Mouse (Mus musculus) macrophage (primary cell): Measurements from ENCODE around the gene Tbc1d2. TPM values are rescaled to one million over a fixed set of nuclear protein-coding genes. Genes with fewer than 3 reads are reported as not detected.

Experiments used
- polyA plus RNA-seq: library from polyadenylated mRNA; stranded (reverse); fragments of 250-400 nt; gene quantifications from 3 replicates; pipeline ENCODE4 v1.2.4, GENCODE M21; 2018; ENCODE audit warnings: inconsistent platforms

Tbc1d2 gene
- polyA plus RNA-seq, 1 experiment from 2014 or later, result 8.8 TPM

Other genes starting within 250 kb of the Tbc1d2 start
- not detected in 3 replicates for gene Hemgn, start 236.7 kb downstream of the Tbc1d2 start, polyA plus RNA-seq
- gene Anp32b, start 199.3 kb downstream of the Tbc1d2 start, polyA plus RNA-seq, result 116 to 339 TPM (median 295 TPM) in 3 replicates
- gene Nans, start 161.0 kb downstream of the Tbc1d2 start, polyA plus RNA-seq, result 32.4 to 51.6 TPM (median 48.9 TPM) in 3 replicates
- 89.8 to 107 TPM (median 90.1 TPM) in 3 replicates for gene Trim14, start 114.1 kb downstream of the Tbc1d2 start, polyA plus RNA-seq
- 34.5 to 36.9 TPM (median 35.4 TPM) in 3 replicates for gene Coro2a, start 48.0 kb downstream of the Tbc1d2 start, polyA plus RNA-seq